Mouse (Mus musculus) small intestine, adult 2 months (tissue): Measurements from ENCODE around the gene Ptpra.

Experiments used
- CTCF ChIP-seq: fragments of 200-500 bp; IDR thresholded peaks from 2 replicates; pipeline ENCODE4 v1.5.1; 2012; ENCODE audit warnings: low read depth, mild to moderate bottlenecking, control low read depth, inconsistent platforms, low read length, moderate library complexity, mixed read lengths; ENCODE audit not compliant: insufficient replicate concordance, insufficient read length; ENCODE audit errors: extremely low read depth
- POLR2A ChIP-seq: fragments of 200-500 bp; IDR thresholded peaks from 2 replicates; pipeline ENCODE4 v1.6.1; 2012; ENCODE audit warnings: low read depth, mild to moderate bottlenecking, control low read depth, inconsistent platforms, low read length, moderate library complexity

GRCm38 (mm10) chr2:130472908-130473510, 22.9 kb downstream of the Ptpra start:
- no peak for TF ChIP-seq POLR2A
- TF ChIP-seq CTCF, result no peak
